In the genomic region with DNA sequence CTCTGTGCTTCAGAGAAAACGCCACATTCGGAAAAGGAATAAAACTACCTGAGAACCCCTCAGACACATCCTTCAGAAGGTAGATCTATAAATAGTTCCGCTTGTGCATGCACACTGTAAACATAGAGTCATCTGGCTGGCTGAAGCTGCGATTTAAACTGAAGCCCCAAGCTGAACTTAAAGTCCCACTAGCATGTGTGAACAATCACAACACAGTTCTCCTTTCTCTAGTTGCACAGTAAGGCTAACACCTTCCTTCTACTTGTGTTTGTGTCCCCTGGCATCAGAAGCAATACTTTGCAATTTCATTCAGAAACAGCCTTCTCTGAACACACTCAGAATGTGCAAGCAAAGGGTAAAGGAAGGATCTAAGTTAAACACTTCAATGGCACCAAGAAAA, we compare ENCODE assay signal across 8 mouse cellular contexts.
A peak's percentile ranks its signal among the peaks of the same experiment; 100 is the strongest.
DNase-seq lines count a peak whose midpoint lies in the region; ATAC-seq lines count a peak whose summit lies in the region.

No protein-coding gene starts in this region.

- WGBS in forebrain, embryonic 14.5 days = 52% methylated on average over 4 of the region's 4 CpGs
- WGBS in limb, embryonic 15.5 days = 39% methylated on average over 4 of the region's 4 CpGs

- peak overlapping the region; percentile 61; the same call in 1 of the 2 replicates for H3K9ac ChIP-seq in forebrain, embryonic 14.5 days (ENCODE audit: low read length)
- no peak overlapping the region for H3K9ac ChIP-seq in limb, embryonic 15.5 days

- H3K9me3 ChIP-seq in forebrain, embryonic 14.5 days (replicated peaks; ENCODE audit: control insufficient read depth, low read length) = no peaks in the 10 kb centered on the region
- no peaks in the 10 kb centered on the region for H3K9me3 ChIP-seq in limb, embryonic 15.5 days

- DNase-seq in frontal cortex, postnatal 25 days (ENCODE audit: low spot score in 2 of 2) = no peak
- DNase-seq in A20 (ENCODE audit: low read depth, low spot score) = peak; percentile 76
- peak; percentile 23 for DNase-seq in forebrain, embryonic 14.5 days (ENCODE audit: low spot score)
- DNase-seq in left cerebral cortex, adult 11 months (ENCODE audit: low spot score) = no peak
- DNase-seq in gastrocnemius, postnatal 25 days = no peak
- no peak for DNase-seq in urinary bladder, postnatal 36 days (ENCODE audit: low spot score in 2 of 2)

- H3K36me3 ChIP-seq in forebrain, embryonic 14.5 days (ENCODE audit: control insufficient read depth, insufficient read depth, low read length) = no peaks in the 10 kb centered on the region
- H3K36me3 ChIP-seq in limb, embryonic 15.5 days = no peaks in the 10 kb centered on the region

- H3K27ac ChIP-seq in forebrain, embryonic 14.5 days (ENCODE audit: low read depth, low read length) = peak overlapping the region; percentile 45
- no peak overlapping the region for H3K27ac ChIP-seq in limb, embryonic 15.5 days

- H3K4me1 ChIP-seq in forebrain, embryonic 14.5 days (ENCODE audit: control insufficient read depth, insufficient read depth, low read length) = peaks cover 25% of the 10 kb centered on the region
- H3K4me1 ChIP-seq in limb, embryonic 15.5 days = peaks cover 15% of the 10 kb centered on the region

- H3K4me2 ChIP-seq in forebrain, embryonic 14.5 days (ENCODE audit: low read length) = peak overlapping the region; percentile 39
- peak overlapping the region; percentile 31 for H3K4me2 ChIP-seq in limb, embryonic 15.5 days

- 0 out of 2 replicates have a peak, but pooled peaks have one; percentile 4 for ATAC-seq in frontal cortex, adult (ENCODE audit: low TSS enrichment)
- no peak for ATAC-seq in forebrain, embryonic 14.5 days
- ATAC-seq in limb, embryonic 15.5 days (ENCODE audit: insufficient number of reproducible peaks, low FRiP score, low TSS enrichment, low read depth) = no peak

- peak overlapping the region; percentile 27 for H3K4me3 ChIP-seq in forebrain, embryonic 14.5 days (ENCODE audit: low read depth, low read length)
- peak overlapping the region; percentile 21 for H3K4me3 ChIP-seq in limb, embryonic 15.5 days

- no peaks in the 10 kb centered on the region for H3K27me3 ChIP-seq in forebrain, embryonic 14.5 days (replicated peaks; ENCODE audit: control insufficient read depth, insufficient read depth, low read length)
- H3K27me3 ChIP-seq in limb, embryonic 15.5 days = no peaks in the 10 kb centered on the region

Comparison
In these comparisons a context has a peak if more than half of its experiments do, and no peak if none do; other contexts are left out.
1. DNase-seq: peak in A20 (single experiment) and forebrain, embryonic 14.5 days (single experiment); none in frontal cortex, postnatal 25 days (0 of 2), left cerebral cortex, adult 11 months (single experiment), gastrocnemius, postnatal 25 days (single experiment) and urinary bladder, postnatal 36 days (0 of 2).